Mouse (Mus musculus) kidney, embryonic 15.5 days (tissue): ENCODE measurements around the gene Phlda1. TPM values are rescaled to one million over a fixed set of nuclear protein-coding genes. Genes with fewer than 3 reads are reported as not detected.

Experiments
- polyA plus RNA-seq: library from polyadenylated mRNA; unstranded; fragments of >200 nt; fragmentation: Nextera tagmentation; extraction: Ambion mirVana; gene quantifications from 2 replicates; pipeline ENCODE4 v1.2.1, GENCODE M21; 2015

The Phlda1 gene
- polyA plus RNA-seq, 1 experiment from 2014 or later: 38.6 TPM

Other genes with a start within 250 kb of the Phlda1 start
- 6.3 and 6.9 TPM in 2 replicates for gene Bbs10, start 207.6 kb upstream of the Phlda1 start, polyA plus RNA-seq
- 249 and 270 TPM in 2 replicates for gene Nap1l1, start 33.1 kb upstream of the Phlda1 start, polyA plus RNA-seq